Mouse (Mus musculus): ENCODE measurements around the gene Mrps33.

DNA sequence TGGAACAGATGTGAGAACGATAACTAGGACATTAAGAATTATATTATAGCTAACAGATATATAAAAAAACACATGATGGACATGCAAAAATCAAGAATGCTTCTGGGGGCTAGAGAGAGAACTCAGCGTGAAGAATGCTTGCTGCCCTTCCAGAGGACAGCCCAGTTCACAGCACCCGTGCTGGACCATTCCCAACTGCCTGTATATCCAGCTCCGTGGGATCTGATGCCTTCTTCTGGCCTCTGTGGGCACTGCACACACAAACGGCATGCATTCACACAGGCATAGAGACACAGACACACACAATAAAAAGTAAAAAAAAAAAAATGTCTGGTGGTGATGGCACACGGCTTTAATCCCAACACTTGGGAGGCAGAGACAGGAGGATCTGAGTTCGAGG, 4.5 kb downstream of the Mrps33 start:
- TF ChIP-seq GABPA (IDR thresholded peaks at IDR 0.05; ENCODE audit: low read depth, low read length) = no peak
- no peak for TF ChIP-seq POLR2A (IDR thresholded peaks at IDR 0.05; ENCODE audit: control insufficient read depth in 1 of 2, insufficient read depth in 1 of 2, low read depth in 1 of 2, low read length in 2 of 2, poor library complexity in 1 of 2)
